Mouse (Mus musculus) kidney, adult 11 months (tissue): ENCODE data around the gene Adcy4.
A peak's percentile ranks its signal among the peaks of the same experiment; 100 is the strongest.

Experiments used
- DNase-seq: peaks from one replicate; pipeline ENCODE4 v3.0.0; 2022

The Adcy4 gene

GRCm38 (mm10) chr14:55787731-55788130, 3.8 kb upstream of the Adcy4 start:
- no peak for DNase-seq

GRCm38 (mm10) chr14:55785195-55785594, 1.3 kb upstream of the Adcy4 start:
- DNase-seq = no peak

- no peak for DNase-seq
Observed at GRCm38 (mm10) chr14:55783171-55783957, 531 bp downstream of the Adcy4 start.

GRCm38 (mm10) chr14:55782361-55782960, 1.4 kb downstream of the Adcy4 start:
- DNase-seq = no peak

- DNase-seq = peak; percentile 63
Observed at GRCm38 (mm10) chr14:55781310-55781709, 2.6 kb downstream of the Adcy4 start.

- no peak for DNase-seq
Observed at GRCm38 (mm10) chr14:55780736-55781135, 3.2 kb downstream of the Adcy4 start.

- DNase-seq = no peak
Observed at GRCm38 (mm10) chr14:55779656-55780055, 4.2 kb downstream of the Adcy4 start.

- no peak for DNase-seq
Observed at GRCm38 (mm10) chr14:55778686-55779085, 5.2 kb downstream of the Adcy4 start.

- DNase-seq = no peak
Observed at GRCm38 (mm10) chr14:55777806-55778205, 6.1 kb downstream of the Adcy4 start.

- DNase-seq = no peak
Observed at GRCm38 (mm10) chr14:55777176-55777575, 6.7 kb downstream of the Adcy4 start.

GRCm38 (mm10) chr14:55776711-55777110, 7.2 kb downstream of the Adcy4 start:
- no peak for DNase-seq

GRCm38 (mm10) chr14:55769087-55769703, 14.7 kb downstream of the Adcy4 start:
- no peak for DNase-seq

- DNase-seq = no peak
Observed at GRCm38 (mm10) chr14:55768555-55768954, 15.3 kb downstream of the Adcy4 start.

GRCm38 (mm10) chr14:55767519-55768414, 16.1 kb downstream of the Adcy4 start:
- DNase-seq = peak; percentile 75

- no peak for DNase-seq
Observed at GRCm38 (mm10) chr14:55765696-55766095, 18.2 kb downstream of the Adcy4 start, which contains the start of gene Ltb4r1. Gene Ltb4r1, plus strand, starts transcription at chr14:55765962.

GRCm38 (mm10) chr14:55763166-55763565, 20.7 kb downstream of the Adcy4 start:
- DNase-seq = no peak

GRCm38 (mm10) chr14:55762001-55762821, 21.7 kb downstream of the Adcy4 start:
- no peak for DNase-seq

- no peak for DNase-seq
Observed at GRCm38 (mm10) chr14:55761163-55761562, 22.7 kb downstream of the Adcy4 start, which contains the start of gene Ltb4r2. Gene Ltb4r2, plus strand, starts transcription at chr14:55761428.

GRCm38 (mm10) chr14:55760156-55760555, 23.7 kb downstream of the Adcy4 start:
- peak; percentile 89 for DNase-seq

- peak; percentile 89 for DNase-seq
Observed at GRCm38 (mm10) chr14:55758363-55758784, 25.5 kb downstream of the Adcy4 start, which contains the start of gene Cideb. Gene Cideb, minus strand, starts transcription at chr14:55758458.

- no peak for DNase-seq
Observed at GRCm38 (mm10) chr14:55757566-55757965, 26.3 kb downstream of the Adcy4 start.
